In the genomic region with DNA sequence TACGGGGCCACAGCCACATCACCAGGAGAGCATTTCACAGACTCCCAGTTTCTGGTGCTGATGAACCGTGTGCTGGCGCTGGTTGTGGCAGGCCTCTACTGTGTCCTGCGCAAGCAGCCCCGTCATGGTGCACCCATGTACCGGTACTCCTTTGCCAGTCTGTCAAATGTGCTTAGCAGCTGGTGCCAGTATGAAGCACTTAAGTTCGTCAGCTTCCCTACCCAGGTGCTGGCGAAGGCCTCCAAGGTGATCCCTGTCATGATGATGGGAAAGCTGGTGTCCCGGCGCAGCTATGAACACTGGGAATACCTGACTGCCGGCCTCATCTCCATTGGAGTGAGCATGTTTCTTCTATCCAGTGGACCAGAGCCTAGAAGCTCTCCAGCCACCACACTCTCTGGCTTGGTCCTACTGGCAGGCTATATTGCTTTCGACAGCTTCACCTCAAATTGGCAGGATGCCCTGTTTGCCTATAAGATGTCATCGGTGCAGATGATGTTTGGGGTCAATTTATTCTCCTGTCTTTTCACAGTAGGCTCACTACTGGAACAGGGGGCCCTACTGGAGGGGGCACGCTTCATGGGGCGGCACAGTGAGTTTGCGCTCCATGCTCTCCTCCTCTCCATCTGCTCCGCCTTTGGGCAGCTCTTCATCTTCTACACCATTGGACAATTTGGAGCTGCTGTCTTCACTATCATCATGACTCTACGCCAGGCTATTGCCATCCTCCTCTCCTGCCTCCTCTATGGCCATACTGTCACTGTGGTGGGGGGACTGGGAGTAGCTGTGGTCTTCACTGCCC, we compare ENCODE assay signal across 9 mouse cellular contexts. TPM values are rescaled to one million over a fixed set of nuclear protein-coding genes. Genes with fewer than 3 reads are reported as not detected.
DNase-seq lines count a peak whose midpoint lies in the region; ATAC-seq lines count a peak whose summit lies in the region.
"Had no signal": no experiment of that assay in that cellular context is flagged by ENCODE, and none has a peak within 500 bp of the region (broad histone marks: within the 10 kb centered on the region; RNA-seq: fewer than 3 reads in every experiment).

No protein-coding gene starts in this region.

- H3K9me3 ChIP-seq in heart, embryonic 15.5 days (replicated peaks), result no peaks in the 10 kb centered on the region
- no peaks in the 10 kb centered on the region for H3K9me3 ChIP-seq in liver, embryonic 11.5 days (ENCODE audit: control insufficient read depth, low read length)

- DNase-seq in heart, adult 11 months, result no peak
- DNase-seq in 416B (ENCODE audit: low read depth) (peak; percentile 65), NIH3T3 (ENCODE audit: low read depth) (peak; percentile 60)
- DNase-seq in liver, embryonic 11.5 days (ENCODE audit: low spot score), result no peak
- DNase-seq in adrenal gland, postnatal 4 days (ENCODE audit: low spot score in 2 of 2), result no peak
- no peak for DNase-seq in lung, adult 18-20 months
- DNase-seq: retina, postnatal 1 day had no signal

- peak overlapping the region; percentile 25; the same call in 1 of the 2 replicates for H3K27ac ChIP-seq in heart, embryonic 15.5 days
- peak overlapping the region; percentile 23; the same call in 1 of the 2 replicates for H3K27ac ChIP-seq in liver, embryonic 11.5 days (ENCODE audit: low read depth, low read length)

- H3K4me2 ChIP-seq in heart, embryonic 15.5 days, result no peak overlapping the region
- no peak overlapping the region for H3K4me2 ChIP-seq in liver, embryonic 11.5 days

- H3K4me1 ChIP-seq in heart, embryonic 15.5 days (replicated peaks), result peaks cover 60% of the 10 kb centered on the region
- peaks cover 44% of the 10 kb centered on the region for H3K4me1 ChIP-seq in liver, embryonic 11.5 days (replicated peaks; ENCODE audit: control insufficient read depth, insufficient read depth, low read length)

- H3K4me3 ChIP-seq in heart, embryonic 15.5 days, result no peak overlapping the region
- H3K4me3 ChIP-seq in liver, embryonic 11.5 days (ENCODE audit: low read depth, low read length), result peak overlapping the region; percentile 24

- no peak overlapping the region for H3K9ac ChIP-seq in heart, embryonic 15.5 days
- H3K9ac ChIP-seq in liver, embryonic 11.5 days (ENCODE audit: low read depth, low read length), result no peak overlapping the region

- peaks cover 63% of the 10 kb centered on the region for H3K36me3 ChIP-seq in heart, embryonic 15.5 days
- peaks cover 55% of the 10 kb centered on the region for H3K36me3 ChIP-seq in liver, embryonic 11.5 days (ENCODE audit: control insufficient read depth, insufficient read depth, low read length)

- 64% methylated on average over 18 of the region's 18 CpGs for WGBS in heart, embryonic 15.5 days
- WGBS in liver, embryonic 11.5 days, result 64% methylated on average over 18 of the region's 18 CpGs

- no peak for ATAC-seq in heart, embryonic 15.5 days (replicated peaks; ENCODE audit: insufficient number of reproducible peaks, insufficient read depth, low FRiP score, low read depth)
- peak; percentile 46 for ATAC-seq in liver, embryonic 11.5 days (replicated peaks; ENCODE audit: low FRiP score)
- no peak for ATAC-seq in megakaryocyte, adult 5-6 weeks (ENCODE audit: poor library complexity, severe bottlenecking)

- H3K27me3 ChIP-seq in heart, embryonic 15.5 days, result no peaks in the 10 kb centered on the region
- H3K27me3 ChIP-seq in liver, embryonic 11.5 days (replicated peaks; ENCODE audit: control insufficient read depth, insufficient read depth, low read length), result no peaks in the 10 kb centered on the region

RNA-seq across cellular contexts. Expression of a gene that starts 2.9 kb away (rescaled TPM):
- 75.8 and 98.4 TPM in 2 replicates for polyA plus RNA-seq in heart, embryonic 15.5 days (2015; fragmentation: Nextera tagmentation; extraction: Ambion mirVana)
- polyA plus RNA-seq in liver, embryonic 11.5 days (2014; fragmentation: Nextera tagmentation; extraction: Ambion mirVana), result 110 and 116 TPM in 2 replicates
- total RNA-seq in megakaryocyte, adult 5-6 weeks (2015), result 33.7 and 44.9 TPM in 2 replicates
- 48.2 and 52.2 TPM in 2 replicates for total RNA-seq in megakaryocyte, adult 5-6 weeks (2017)
- total RNA-seq in adrenal gland, postnatal 4 days (2021), result 10 to 100 TPM; 69.2 to 71.8 TPM

RNA-seq across cellular contexts. Expression of a gene that starts 6.5 kb away (rescaled TPM):
- polyA plus RNA-seq in heart, embryonic 15.5 days (2015; fragmentation: Nextera tagmentation; extraction: Ambion mirVana), result 1,147 and 1,218 TPM in 2 replicates
- polyA plus RNA-seq in liver, embryonic 11.5 days (2014; fragmentation: Nextera tagmentation; extraction: Ambion mirVana), result 1,837 and 1,887 TPM in 2 replicates
- 448 and 487 TPM in 2 replicates for total RNA-seq in megakaryocyte, adult 5-6 weeks (2015)
- 829 and 973 TPM in 2 replicates for total RNA-seq in megakaryocyte, adult 5-6 weeks (2017)
- total RNA-seq in adrenal gland, postnatal 4 days (2021), result 1,000 to 10,000 TPM; 1,575 to 1,663 TPM

RNA-seq across cellular contexts. Expression of a gene that starts 11.1 kb away (rescaled TPM):
- polyA plus RNA-seq in heart, embryonic 15.5 days (2015; fragmentation: Nextera tagmentation; extraction: Ambion mirVana), result 3.0 and 6.8 TPM in 2 replicates
- 2.5 and 3.0 TPM in 2 replicates for polyA plus RNA-seq in liver, embryonic 11.5 days (2014; fragmentation: Nextera tagmentation; extraction: Ambion mirVana)
- total RNA-seq in megakaryocyte, adult 5-6 weeks (2015), result 10.4 and 11.1 TPM in 2 replicates
- total RNA-seq in megakaryocyte, adult 5-6 weeks (2017), result 13.4 and 14.0 TPM in 2 replicates
- 1 to 10 TPM; 3.0 to 4.5 TPM for total RNA-seq in adrenal gland, postnatal 4 days (2021)

RNA-seq across cellular contexts. Expression of a gene that starts 17.1 kb away (rescaled TPM):
- 0.96 and 1.5 TPM in 2 replicates for polyA plus RNA-seq in heart, embryonic 15.5 days (2015; fragmentation: Nextera tagmentation; extraction: Ambion mirVana)
- 1.2 and 1.4 TPM in 2 replicates for polyA plus RNA-seq in liver, embryonic 11.5 days (2014; fragmentation: Nextera tagmentation; extraction: Ambion mirVana)
- total RNA-seq in megakaryocyte, adult 5-6 weeks (2015), result not detected in 2 replicates
- not detected in 2 replicates for total RNA-seq in megakaryocyte, adult 5-6 weeks (2017)
- 1 to 10 TPM; 1.7 to 3.7 TPM for total RNA-seq in adrenal gland, postnatal 4 days (2021)

RNA-seq across cellular contexts. Expression of a gene that starts 32.8 kb away (rescaled TPM):
- 90.9 and 120 TPM in 2 replicates for polyA plus RNA-seq in heart, embryonic 15.5 days (2015; fragmentation: Nextera tagmentation; extraction: Ambion mirVana)
- 277 and 325 TPM in 2 replicates for polyA plus RNA-seq in liver, embryonic 11.5 days (2014; fragmentation: Nextera tagmentation; extraction: Ambion mirVana)
- total RNA-seq in megakaryocyte, adult 5-6 weeks (2015), result 23.8 and 31.2 TPM in 2 replicates
- total RNA-seq in megakaryocyte, adult 5-6 weeks (2017), result 22.9 and 32.6 TPM in 2 replicates
- total RNA-seq in adrenal gland, postnatal 4 days (2021), result 100 to 1,000 TPM; 138 to 145 TPM

Comparison
In these comparisons a context has a peak if more than half of its experiments do, and no peak if none do; other contexts are left out.
1. DNase-seq: peak in 416B (single experiment) and NIH3T3 (single experiment); none in heart, adult 11 months (single experiment), liver, embryonic 11.5 days (single experiment), adrenal gland, postnatal 4 days (0 of 2) and lung, adult 18-20 months (0 of 2).